Mouse (Mus musculus) heart, embryonic 10.5 days (tissue): ENCODE measurements around the gene Tnk1. TPM values are rescaled to one million over a fixed set of nuclear protein-coding genes. Genes with fewer than 3 reads are reported as not detected.

Source experiments
- DNase-seq: peaks from one replicate; pipeline ENCODE4 v3.0.0-alpha.2; 2017; ENCODE audit warnings: low spot score
- H3K27ac ChIP-seq: fragments of 300-500 bp; sonication (generic); 2 replicates; pipeline ENCODE4 v1.5.1; 2016; ENCODE audit warnings: mild to moderate bottlenecking
- H3K27me3 ChIP-seq: fragments of 300-500 bp; sonication (generic); 2 replicates; pipeline ENCODE4 v1.6.1; 2016; ENCODE audit warnings: mild to moderate bottlenecking; ENCODE audit not compliant: poor library complexity, insufficient read depth, severe bottlenecking
- H3K36me3 ChIP-seq: fragments of 300-500 bp; sonication (generic); 2 replicates; pipeline ENCODE4 v1.6.1; 2016; ENCODE audit warnings: mild to moderate bottlenecking, moderate library complexity
- H3K4me1 ChIP-seq: fragments of 300-500 bp; sonication (generic); 2 replicates; pipeline ENCODE4 v1.6.1; 2016; ENCODE audit warnings: mild to moderate bottlenecking
- H3K4me3 ChIP-seq: fragments of 300-500 bp; sonication (generic); 2 replicates; pipeline ENCODE4 v1.5.1; 2016; ENCODE audit warnings: mild to moderate bottlenecking, moderate library complexity
- H3K9me3 ChIP-seq: fragments of 300-500 bp; sonication (generic); 2 replicates; pipeline ENCODE4 v1.6.1; 2016; ENCODE audit warnings: mild to moderate bottlenecking, moderate library complexity
- WGBS: fragments of 180-500 bp; shearing (Covaris S2); methylation state at CpG from one replicate; pipeline ENCODE4 v1.1.7; 2016; 5-methylcytosine and 5-hydroxymethylcytosine counted together
- polyA plus RNA-seq: library from polyadenylated mRNA; unstranded; fragments of >200 nt; fragmentation: Nextera tagmentation; extraction: Ambion mirVana; gene quantifications from 2 replicates; pipeline ENCODE4 v1.2.1, GENCODE M21; 2016

The Tnk1 gene
- polyA plus RNA-seq, 1 experiment from 2014 or later: 1.2 TPM

DNA sequence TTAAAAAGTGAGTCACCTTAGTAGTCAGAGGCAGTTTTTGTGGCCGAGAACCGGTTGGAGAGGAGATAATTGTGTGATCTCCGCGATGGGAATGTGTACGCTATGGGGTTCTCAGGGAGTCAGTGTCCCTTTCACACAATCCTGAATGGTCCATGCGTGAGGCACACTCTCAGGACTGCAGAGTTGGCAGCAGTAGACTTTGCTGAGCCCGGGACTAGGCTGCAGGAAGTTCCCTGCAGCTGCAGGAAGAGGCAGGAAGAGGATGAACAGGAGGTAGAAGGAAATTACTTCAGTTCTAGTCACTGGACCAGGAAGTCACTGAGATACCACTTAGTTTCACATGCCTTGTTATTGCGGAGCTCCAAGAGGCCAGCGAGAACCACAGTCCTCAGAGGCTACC lies 9.4 kb downstream of the Tnk1 start:
- H3K4me1 ChIP-seq: peaks cover 49% of the 10 kb centered on the region
- peaks cover 49% of the 10 kb centered on the region for H3K36me3 ChIP-seq
- H3K4me3 ChIP-seq: no peak overlapping the region
- no peaks in the 10 kb centered on the region for H3K9me3 ChIP-seq
- no peak overlapping the region for H3K27ac ChIP-seq
- H3K27me3 ChIP-seq: no peaks in the 10 kb centered on the region
- WGBS: 80% methylated on average over 9 of the region's 9 CpGs
- no peak for DNase-seq

- Histone ChIP-seq H3K9me3 (no peaks in the 10 kb centered on the region), H3K27ac (no peak overlapping the region), H3K4me1 (peaks cover 43% of the 10 kb centered on the region), H3K36me3 (peaks cover 49% of the 10 kb centered on the region), H3K27me3 (no peaks in the 10 kb centered on the region), H3K4me3 (peak overlapping the region; percentile 81)
- 95% methylated on average over 6 of the region's 6 CpGs for WGBS
- no peak for DNase-seq
Measured at GRCm38 (mm10) chr11:69848021-69848420, 10.5 kb downstream of the Tnk1 start.

DNA sequence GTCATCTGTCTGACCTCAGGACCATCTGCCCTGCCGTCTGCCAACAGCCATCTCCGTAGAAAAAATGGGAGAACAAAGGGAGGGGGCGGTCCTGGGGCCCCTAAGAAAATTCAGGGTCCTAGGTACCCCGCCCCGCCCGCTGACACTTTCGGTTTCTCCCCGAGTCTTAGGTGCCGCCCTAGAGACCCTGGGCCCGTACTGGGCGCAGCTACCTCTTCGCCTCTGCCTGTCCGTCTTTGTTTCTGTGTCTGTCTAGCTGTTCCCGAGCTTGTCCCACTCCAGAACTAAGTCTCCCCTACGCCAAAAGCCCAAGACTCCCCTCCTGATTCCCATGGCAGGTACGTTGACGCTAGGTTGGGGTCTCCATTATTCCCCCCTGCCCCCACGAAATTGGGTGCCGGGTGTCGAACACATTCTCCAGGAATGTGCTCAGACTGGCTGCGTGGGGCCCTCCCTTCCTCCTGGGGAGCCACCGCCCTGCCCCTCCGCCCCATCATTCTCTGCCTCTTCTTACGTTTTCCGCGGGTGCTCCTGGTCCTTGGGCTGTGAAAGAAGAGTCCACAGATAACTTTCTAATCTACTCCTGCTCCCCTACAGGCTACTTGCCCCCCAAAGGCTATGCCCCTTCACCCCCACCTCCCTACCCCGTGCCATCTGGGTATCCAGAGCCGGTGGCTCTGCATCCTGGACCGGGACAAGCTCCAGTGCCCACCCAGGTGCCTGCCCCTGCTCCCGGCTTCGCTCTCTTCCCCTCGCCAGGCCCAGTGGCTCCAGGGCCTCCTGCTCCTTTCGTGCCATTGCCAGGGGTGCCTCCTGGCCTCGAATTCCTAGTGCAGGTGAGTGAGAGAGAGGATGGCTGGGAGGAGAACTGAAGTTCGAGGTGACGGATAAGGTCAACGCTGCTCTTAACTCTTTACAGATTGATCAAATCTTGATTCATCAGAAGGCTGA lies 11.5 kb downstream of the Tnk1 start:
- Histone ChIP-seq H3K27me3 (no peaks in the 10 kb centered on the region), H3K36me3 (peaks cover 44% of the 10 kb centered on the region), H3K27ac (peak overlapping the region; percentile 98), H3K4me3 (peak overlapping the region; percentile 81), H3K9me3 (no peaks in the 10 kb centered on the region), H3K4me1 (peaks cover 42% of the 10 kb centered on the region)
- no peak for DNase-seq
- WGBS: 10% methylated on average over 37 of the region's 37 CpGs

GRCm38 (mm10) chr11:69846198-69846680 lies 12.3 kb downstream of the Tnk1 start, which contains the start of gene Plscr3:
Gene Plscr3, plus strand, starts transcription at chr11:69846376.
- H3K4me3 ChIP-seq: peak within 1 kb of the TSS; percentile 81
- peak within 1 kb of the TSS; percentile 98 for H3K27ac ChIP-seq
- H3K36me3 ChIP-seq: peaks cover 36% of the 10 kb centered on the region
- peaks cover 42% of the 10 kb centered on the region for H3K4me1 ChIP-seq
- H3K27me3 ChIP-seq: no peaks in the 10 kb centered on the region
- H3K9me3 ChIP-seq: no peaks in the 10 kb centered on the region
- peak; percentile 97 for DNase-seq
- under 1% methylated on average over 38 of the region's 38 CpGs for WGBS

DNA sequence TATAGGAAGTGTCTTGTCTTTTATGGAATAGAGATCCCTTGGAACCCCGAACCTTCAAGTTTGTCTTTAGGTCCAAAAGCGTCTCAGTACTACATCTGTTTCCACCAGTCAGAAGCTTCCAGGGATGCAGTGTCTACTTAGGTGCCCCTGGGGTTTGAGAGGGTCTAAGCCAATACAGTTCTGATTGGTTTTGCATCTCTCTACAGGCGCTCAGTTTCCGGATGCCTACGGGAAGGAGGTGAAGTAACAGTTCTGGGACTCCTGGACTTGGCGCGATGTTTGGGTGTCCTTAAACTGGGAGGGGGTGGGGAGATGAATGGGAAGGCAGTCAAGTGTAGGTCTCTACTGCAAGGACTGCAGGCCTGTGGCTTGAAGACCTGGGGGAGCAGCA lies 19.8 kb downstream of the Tnk1 start:
- Histone ChIP-seq H3K4me1 (peaks cover 56% of the 10 kb centered on the region), H3K9me3 (no peaks in the 10 kb centered on the region), H3K27ac (peak overlapping the region; percentile 93), H3K36me3 (peaks cover 2% of the 10 kb centered on the region; the same call in 1 of the 2 replicates), H3K4me3 (peak overlapping the region; percentile 69), H3K27me3 (peaks cover 33% of the 10 kb centered on the region)
- DNase-seq: no peak
- 1% methylated on average over 7 of the region's 7 CpGs for WGBS

- under 1% methylated on average over 34 of the region's 34 CpGs for WGBS
- peaks cover 7% of the 10 kb centered on the region for H3K36me3 ChIP-seq
- peak within 1 kb of the TSS; percentile 93 for H3K27ac ChIP-seq
- peaks cover 56% of the 10 kb centered on the region for H3K4me1 ChIP-seq
- H3K9me3 ChIP-seq: no peaks in the 10 kb centered on the region
- peak within 1 kb of the TSS; percentile 69 for H3K4me3 ChIP-seq
- DNase-seq: peak; percentile 99
- H3K27me3 ChIP-seq: peaks cover 39% of the 10 kb centered on the region
Measured at GRCm38 (mm10) chr11:69837952-69838713, 20.4 kb downstream of the Tnk1 start, which contains the start of gene Tmem256. Gene Tmem256, plus strand, starts transcription at chr11:69838514.

GRCm38 (mm10) chr11:69837604-69837951 lies 21.0 kb downstream of the Tnk1 start, which contains the start of gene Nlgn2:
Gene Nlgn2, minus strand, starts transcription at chr11:69837784.
- WGBS: 0% methylated on average over 32 of the region's 32 CpGs

DNA sequence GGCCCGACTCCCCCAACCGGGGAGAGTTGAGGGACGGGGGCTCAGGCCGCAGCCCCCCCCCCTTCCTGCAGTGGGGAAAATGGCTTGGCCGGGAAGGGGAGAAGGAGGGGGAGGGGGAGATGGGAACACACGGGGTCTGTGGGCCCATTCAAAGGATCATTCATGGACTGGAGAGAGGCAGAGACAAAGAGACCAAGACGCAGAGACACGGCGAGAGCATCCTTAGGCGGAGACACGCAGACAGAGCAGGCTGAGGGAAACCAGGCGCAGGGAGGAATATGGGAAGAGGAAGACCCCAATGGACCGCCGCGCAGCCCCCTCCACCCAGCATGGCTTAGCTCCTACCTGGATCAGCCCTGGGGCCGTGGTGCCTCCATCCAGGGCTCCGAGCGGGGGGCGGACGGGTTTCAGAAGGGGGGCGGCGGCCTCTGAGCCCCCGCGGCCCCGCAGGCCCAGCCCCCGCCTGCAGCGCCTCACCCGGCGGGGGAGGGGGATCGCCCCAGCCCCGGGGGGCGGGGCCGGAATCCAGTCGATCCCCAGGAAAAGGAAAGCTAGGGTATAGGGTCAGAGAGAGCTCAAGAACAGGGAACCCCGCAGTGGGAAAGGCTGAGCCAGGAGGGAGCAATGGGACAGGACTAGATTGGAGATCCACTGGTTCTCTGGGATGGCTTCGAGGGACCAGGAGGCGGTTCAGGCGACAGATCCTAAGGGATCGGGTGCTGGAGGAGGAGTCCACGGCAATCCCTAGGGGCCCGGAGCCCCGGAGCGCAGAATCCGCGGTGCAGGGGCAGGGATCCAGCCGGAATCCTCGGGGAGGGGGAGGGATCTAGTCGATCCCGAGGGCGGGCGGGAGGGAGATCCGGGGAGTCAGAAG lies 21.6 kb downstream of the Tnk1 start:
- peaks cover 54% of the 10 kb centered on the region for H3K4me1 ChIP-seq
- peaks cover 49% of the 10 kb centered on the region for H3K27me3 ChIP-seq
- peak overlapping the region; percentile 93 for H3K27ac ChIP-seq
- peaks cover 7% of the 10 kb centered on the region for H3K36me3 ChIP-seq
- DNase-seq: no peak
- under 1% methylated on average over 39 of the region's 52 CpGs for whole genome bisulfite sequencing
- no peaks in the 10 kb centered on the region for H3K9me3 ChIP-seq
- peak overlapping the region; percentile 69 for H3K4me3 ChIP-seq

More at GRCm38 (mm10) chr11:69837604-69837951, 21.0 kb downstream of the Tnk1 start, which contains the start of gene Nlgn2:
- peaks cover 45% of the 10 kb centered on the region for H3K27me3 ChIP-seq
- H3K4me3 ChIP-seq: peak within 1 kb of the TSS; percentile 69
- H3K4me1 ChIP-seq: peaks cover 54% of the 10 kb centered on the region
- DNase-seq: no peak
- H3K27ac ChIP-seq: peak within 1 kb of the TSS; percentile 93
- no peaks in the 10 kb centered on the region for H3K9me3 ChIP-seq
- peaks cover 7% of the 10 kb centered on the region for H3K36me3 ChIP-seq

GRCm38 (mm10) chr11:69835966-69836335 lies 22.6 kb downstream of the Tnk1 start:
- no peak for DNase-seq
- peaks cover 7% of the 10 kb centered on the region for H3K36me3 ChIP-seq
- WGBS: 0% methylated on average over 4 of the region's 4 CpGs
- peaks cover 49% of the 10 kb centered on the region for H3K27me3 ChIP-seq
- H3K9me3 ChIP-seq: no peaks in the 10 kb centered on the region
- H3K27ac ChIP-seq: no peak overlapping the region
- peaks cover 59% of the 10 kb centered on the region for H3K4me1 ChIP-seq
- H3K4me3 ChIP-seq: peak overlapping the region; percentile 69

DNA sequence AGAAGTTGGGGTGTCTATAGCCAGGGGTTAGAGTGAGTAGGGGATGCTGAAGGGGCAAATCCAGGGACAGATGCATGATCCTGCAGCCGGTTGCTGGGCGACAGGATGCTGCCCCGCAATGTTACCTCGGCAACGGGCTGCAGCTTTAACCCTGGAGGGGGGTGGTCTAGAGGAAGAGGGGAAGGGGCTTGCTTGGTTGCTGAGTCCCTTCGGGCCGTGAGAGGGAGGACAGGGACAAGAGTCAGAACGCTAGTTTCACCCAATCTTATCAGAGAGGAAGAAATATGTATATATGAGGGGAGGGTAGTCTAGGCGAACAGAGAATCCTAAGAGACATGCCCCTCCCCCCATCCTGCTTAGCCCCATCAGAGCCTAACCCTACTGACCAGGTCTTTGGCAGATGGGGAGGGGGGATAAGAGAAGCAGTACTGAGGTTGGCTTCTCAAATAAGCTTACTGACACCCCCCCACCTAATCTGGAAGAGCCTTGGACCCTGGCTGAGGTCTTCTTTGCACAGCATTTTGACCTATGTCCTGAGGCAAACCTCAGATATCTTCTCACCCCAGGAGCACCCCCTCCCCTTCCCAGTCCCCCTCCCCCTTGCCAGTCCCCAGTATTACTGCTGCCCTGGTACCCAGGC lies 23.1 kb downstream of the Tnk1 start:
- Histone ChIP-seq H3K4me3 (peak overlapping the region; percentile 69), H3K36me3 (peaks cover 7% of the 10 kb centered on the region), H3K4me1 (peaks cover 62% of the 10 kb centered on the region), H3K27me3 (peaks cover 49% of the 10 kb centered on the region), H3K27ac (no peak overlapping the region), H3K9me3 (no peaks in the 10 kb centered on the region)
- WGBS: 8% methylated on average over 9 of the region's 9 CpGs
- DNase-seq: no peak

- H3K27me3 ChIP-seq: peaks cover 49% of the 10 kb centered on the region
Measured at GRCm38 (mm10) chr11:69834001-69834549, 24.5 kb downstream of the Tnk1 start.

More at GRCm38 (mm10) chr11:69834001-69834549, 24.5 kb downstream of the Tnk1 start:
- WGBS: 4% methylated on average over 47 of the region's 48 CpGs
- DNase-seq: no peak
- Histone ChIP-seq H3K4me1 (peaks cover 61% of the 10 kb centered on the region), H3K27ac (peak overlapping the region; percentile 89), H3K36me3 (peaks cover 10% of the 10 kb centered on the region), H3K4me3 (peak overlapping the region; percentile 67), H3K9me3 (no peaks in the 10 kb centered on the region)
